11 mouse cellular contexts compared by ENCODE assay signal in genomic region chr8:73342761-73343395, GRCm38 (mm10). TPM values are rescaled to one million over a fixed set of nuclear protein-coding genes. Genes with fewer than 3 reads are reported as not detected.
DNase-seq lines count a peak whose midpoint lies in the region; ATAC-seq and TF ChIP-seq lines count a peak whose summit lies in the region.
"Had no signal": no experiment of that assay in that cellular context is flagged by ENCODE, and none has a peak within 500 bp of the region (broad histone marks: within the 10 kb centered on the region; RNA-seq: fewer than 3 reads in every experiment).

No protein-coding gene starts in this region.

- no peak for TF ChIP-seq POLR2A in small intestine, adult 2 months (IDR thresholded peaks at IDR 0.05; ENCODE audit: low read depth, low read length)

- H3K36me3 ChIP-seq in intestine, postnatal 0 days (ENCODE audit: control insufficient read depth, insufficient read depth): no peaks in the 10 kb centered on the region
- no peaks in the 10 kb centered on the region for H3K36me3 ChIP-seq in small intestine, adult 2 months (ENCODE audit: control insufficient read depth, insufficient read depth, low read length)
- no peaks in the 10 kb centered on the region for H3K36me3 ChIP-seq in hindbrain, embryonic 16.5 days (ENCODE audit: control insufficient read depth, insufficient read depth, low read length)

- DNase-seq in left cerebral cortex, postnatal 4 days: peak; percentile 14
- DNase-seq in left cerebral cortex, adult 18-20 months (ENCODE audit: low spot score in 2 of 2): no peak
- peak; percentile 71 for DNase-seq in gastrocnemius, adult 2 months
- no peak for DNase-seq in right cerebral cortex, postnatal 4 days
- no peak for DNase-seq in layer of hippocampus, postnatal 14 days (ENCODE audit: low spot score in 2 of 2)

- peak overlapping the region; percentile 82 for H3K27ac ChIP-seq in gastrocnemius, adult 2 months
- H3K27ac ChIP-seq in intestine, postnatal 0 days (ENCODE audit: low read depth, low read length): no peak overlapping the region
- H3K27ac ChIP-seq in small intestine, adult 2 months (ENCODE audit: insufficient read depth, low read depth, low read length): peak overlapping the region; percentile 50; the same call in 1 of the 2 replicates
- H3K27ac ChIP-seq in hindbrain, embryonic 16.5 days (ENCODE audit: low read depth, low read length): no peak overlapping the region
- H3K27ac ChIP-seq: embryonic facial prominence, embryonic 12.5 days; layer of hippocampus, adult 2 months had no signal

- TF ChIP-seq CTCF in gastrocnemius, adult 2 months (IDR thresholded peaks at IDR 0.05): no peak
- TF ChIP-seq CTCF in intestine, postnatal 0 days (IDR thresholded peaks at IDR 0.05; ENCODE audit: low read depth): no peak
- no peak for TF ChIP-seq CTCF in small intestine, adult 2 months (IDR thresholded peaks at IDR 0.05; ENCODE audit: extremely low read depth, insufficient read length, insufficient replicate concordance, low read depth, low read length)

- no peaks in the 10 kb centered on the region for H3K9me3 ChIP-seq in intestine, postnatal 0 days (ENCODE audit: control insufficient read depth)
- no peaks in the 10 kb centered on the region for H3K9me3 ChIP-seq in hindbrain, embryonic 16.5 days (ENCODE audit: control insufficient read depth, low read length)
- H3K9me3 ChIP-seq: embryonic facial prominence, embryonic 12.5 days had no signal

- no peak overlapping the region for H3K9ac ChIP-seq in intestine, postnatal 0 days (ENCODE audit: low read depth, low read length)
- H3K9ac ChIP-seq in hindbrain, embryonic 16.5 days (ENCODE audit: low read depth, low read length): no peak overlapping the region
- H3K9ac ChIP-seq: embryonic facial prominence, embryonic 12.5 days had no signal

- no peaks in the 10 kb centered on the region for H3K27me3 ChIP-seq in intestine, postnatal 0 days (replicated peaks; ENCODE audit: control insufficient read depth, insufficient read depth, low read length)
- no peaks in the 10 kb centered on the region for H3K27me3 ChIP-seq in small intestine, adult 2 months (ENCODE audit: control insufficient read depth, insufficient read depth, low read length)
- no peaks in the 10 kb centered on the region for H3K27me3 ChIP-seq in hindbrain, embryonic 16.5 days (replicated peaks; ENCODE audit: control insufficient read depth, insufficient read depth, low read length)
- H3K27me3 ChIP-seq: embryonic facial prominence, embryonic 12.5 days had no signal

- no peaks in the 10 kb centered on the region; the same call in 1 of the 2 replicates for H3K4me1 ChIP-seq in intestine, postnatal 0 days (replicated peaks; ENCODE audit: control insufficient read depth, insufficient read depth, low read length)
- H3K4me1 ChIP-seq in small intestine, adult 2 months (ENCODE audit: control insufficient read depth, insufficient read depth, insufficient read length, low read length): peaks cover 5% of the 10 kb centered on the region; the same call in 1 of the 2 replicates
- H3K4me1 ChIP-seq in hindbrain, embryonic 16.5 days (ENCODE audit: control insufficient read depth, insufficient read depth, low read depth, low read length): no peaks in the 10 kb centered on the region
- H3K4me1 ChIP-seq: embryonic facial prominence, embryonic 12.5 days had no signal

- ATAC-seq in intestine, postnatal 0 days: peak; percentile 83
- ATAC-seq in hindbrain, embryonic 16.5 days: no peak

- no peak overlapping the region for H3K4me2 ChIP-seq in intestine, postnatal 0 days (replicated peaks; ENCODE audit: low read depth)
- no peak overlapping the region for H3K4me2 ChIP-seq in hindbrain, embryonic 16.5 days (ENCODE audit: low read length)
- H3K4me2 ChIP-seq: embryonic facial prominence, embryonic 12.5 days; midbrain, embryonic 11.5 days had no signal

- intact Hi-C loops in left cerebral cortex, postnatal 4 days (cut with DNase I): no loop called here
- intact Hi-C loops in gastrocnemius, adult 2 months (cut with DNase I): no loop called here

- H3K4me3 ChIP-seq in gastrocnemius, adult 2 months: peak overlapping the region; percentile 51
- H3K4me3 ChIP-seq in intestine, postnatal 0 days (ENCODE audit: low read depth, low read length): no peak overlapping the region
- no peak overlapping the region for H3K4me3 ChIP-seq in small intestine, adult 2 months (ENCODE audit: low read depth, low read length)
- H3K4me3 ChIP-seq in hindbrain, embryonic 16.5 days (ENCODE audit: low read length): no peak overlapping the region
- H3K4me3 ChIP-seq: embryonic facial prominence, embryonic 12.5 days; layer of hippocampus, adult 2 months had no signal

- WGBS in intestine, postnatal 0 days: 22% methylated on average over 3 of the region's 3 CpGs
- WGBS in small intestine, adult 2 months: 11% methylated on average over 3 of the region's 3 CpGs
- 84% methylated on average over 3 of the region's 3 CpGs for WGBS in hindbrain, embryonic 16.5 days

RNA-seq across cellular contexts. Expression of gene Large1, which starts 10.5 kb away (rescaled TPM):
- total RNA-seq in left cerebral cortex, postnatal 4 days (2021): 100 to 1,000 TPM; 122 to 123 TPM
- 100 to 1,000 TPM; 124 to 138 TPM for total RNA-seq in left cerebral cortex, adult 18-20 months (2021)
- total RNA-seq in gastrocnemius, adult 2 months (2021): 10 to 100 TPM; 25.3 to 29.6 TPM
- polyA plus RNA-seq in intestine, postnatal 0 days (2015; fragmentation: Nextera tagmentation; extraction: Ambion mirVana): 2.8 and 3.2 TPM in 2 replicates
- polyA plus RNA-seq in small intestine, adult 2 months (2012; rRNA removed): 2.3 and 4.5 TPM in 2 replicates
- 100 to 1,000 TPM; 146 to 155 TPM for total RNA-seq in layer of hippocampus, postnatal 14 days (2021)
- 15.7 and 16.3 TPM in 2 replicates for polyA plus RNA-seq in hindbrain, embryonic 16.5 days (2015; fragmentation: Nextera tagmentation; extraction: Ambion mirVana)

Comparison
In these comparisons a context has a peak if more than half of its experiments do, and no peak if none do; other contexts are left out.
1. DNase-seq: peak in left cerebral cortex, postnatal 4 days (single experiment) and gastrocnemius, adult 2 months (single experiment); none in left cerebral cortex, adult 18-20 months (0 of 2), right cerebral cortex, postnatal 4 days (single experiment) and layer of hippocampus, postnatal 14 days (0 of 2).
2. H3K27ac ChIP-seq: peak in gastrocnemius, adult 2 months (single experiment) and small intestine, adult 2 months (single experiment); none in intestine, postnatal 0 days (single experiment) and hindbrain, embryonic 16.5 days (single experiment).
3. RNA of gene Large1, which starts 10.5 kb away (total RNA-seq): 146 to 155 TPM in layer of hippocampus, postnatal 14 days, 124 to 138 TPM in left cerebral cortex, adult 18-20 months and 122 to 123 TPM in left cerebral cortex, postnatal 4 days; 25.3 to 29.6 TPM in gastrocnemius, adult 2 months; every median in the first group is over 4 times any median in the second.